Mouse (Mus musculus): Measurements from ENCODE around the gene Tinf2.

DNA sequence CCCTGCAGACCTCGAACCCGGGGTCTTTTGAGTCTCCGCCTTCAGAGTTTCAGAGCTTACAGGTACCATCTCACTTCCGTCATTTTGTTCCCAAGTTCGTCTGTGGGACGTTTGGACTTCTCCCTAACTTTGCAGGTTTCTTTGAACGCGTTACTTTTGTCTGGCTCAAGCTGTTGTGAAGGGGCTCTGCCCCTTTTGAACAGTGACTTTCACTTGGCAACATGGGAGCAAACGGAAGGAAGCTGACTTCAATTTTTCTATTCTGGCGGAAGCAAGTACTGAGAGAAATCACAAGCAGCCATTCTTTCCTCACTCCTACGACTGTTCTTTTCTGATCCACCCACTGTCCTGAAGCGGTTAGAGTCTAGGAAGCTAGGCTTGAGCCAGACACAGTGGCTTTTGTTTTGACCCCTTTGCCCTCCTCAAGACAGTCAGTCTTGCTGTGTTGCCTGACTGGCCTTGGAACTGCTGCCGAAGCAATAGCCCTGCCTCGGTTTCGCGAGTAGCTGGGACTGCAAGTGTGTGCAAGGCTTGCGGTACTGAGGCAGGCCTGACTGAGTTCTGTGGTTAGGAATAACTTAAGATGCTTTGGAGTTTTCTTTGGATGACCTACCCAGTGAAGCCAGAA lies 37.2 kb downstream of the Tinf2 start:
- no peak for TF ChIP-seq CHD2 (IDR thresholded peaks at IDR 0.05; ENCODE audit: low read depth, low read length)
- TF ChIP-seq MAFK (IDR thresholded peaks at IDR 0.05; ENCODE audit: insufficient read depth, low read depth, low read length): no peak
- no peak for TF ChIP-seq HCFC1 (IDR thresholded peaks at IDR 0.05; ENCODE audit: borderline replicate concordance, insufficient read depth, low read length)
- TF ChIP-seq ZNF384 (IDR thresholded peaks at IDR 0.05; ENCODE audit: low read depth, low read length): no peak
